Mouse (Mus musculus): ENCODE results near the gene Hao1.

GRCm38 (mm10) chr2:134456065-134456505 is 98.1 kb downstream of the Hao1 start:
- TF ChIP-seq GATA1 (IDR thresholded peaks at IDR 0.05; ENCODE audit: borderline replicate concordance, low read length) = no peak
- no peak for TF ChIP-seq FLI1 (IDR thresholded peaks at IDR 0.05; ENCODE audit: low read length)
